Mouse (Mus musculus) adrenal gland, postnatal 14 days (tissue): ENCODE measurements around the gene Gps1. TPM values are rescaled to one million over a fixed set of nuclear protein-coding genes. Genes with fewer than 3 reads are reported as not detected.
"Not testable (repeated sequence)": the region's sequence is repeated elsewhere in the genome, so short reads cannot be mapped to it uniquely, and the experiment has no call there.

Experiments
- DNase-seq: peaks from one replicate; pipeline ENCODE4 v3.0.0; 2021; ENCODE audit warnings: mixed read lengths
- long read RNA-seq, 2 experiments: library from polyadenylated mRNA; stranded (forward); transcript quantifications; one replicate each; pipeline ENCODE4 v2.0.0; 2021
- total RNA-seq: library from RNA; stranded (reverse); gene quantifications from 2 replicates; pipeline ENCODE4 v1.2.3, GENCODE M21; 2021

Gene Gps1
- total RNA-seq = 101 and 107 TPM in 2 replicates
- long read RNA-seq, experiment 1, transcript Gps1-201 (13 exons, 1,925 nt) = minor isoform, 20 of 291 reads
- long read RNA-seq, experiment 1, transcript Gps1-202 (14 exons, 1,827 nt) = major isoform, 161 of 291 reads
- long read RNA-seq, experiment 1, transcript Gps1-207 (14 exons, 2,000 nt) = minor isoform, 54 of 291 reads
- long read RNA-seq, experiment 1, transcript Gps1-208 (14 exons, 1,843 nt) = minor isoform, 15 of 291 reads
- long read RNA-seq, experiment 1, partial matches to known transcripts = 22 of 291 reads
- long read RNA-seq, experiment 1, other reads (novel, unspliced or antisense) = 19 of 291 reads
- long read RNA-seq, experiment 2, transcript Gps1-208 (14 exons, 1,843 nt) = minor isoform, 8 of 205 reads
- long read RNA-seq, experiment 2, transcript Gps1-201 (13 exons, 1,925 nt) = minor isoform, 16 of 205 reads
- long read RNA-seq, experiment 2, transcript Gps1-207 (14 exons, 2,000 nt) = minor isoform, 45 of 205 reads
- long read RNA-seq, experiment 2, transcript Gps1-202 (14 exons, 1,827 nt) = major isoform, 101 of 205 reads
- long read RNA-seq, experiment 2, partial matches to known transcripts = 14 of 205 reads
- long read RNA-seq, experiment 2, other reads (novel, unspliced or antisense) = 21 of 205 reads

- DNase-seq = peak; percentile 91
These were observed at the start of gene Gps1, which contains the start of gene Rfng for GRCm38 (mm10) chr11:120784064-120784791. Gps1 (plus strand) TSS chr11:120784272. Rfng (minus strand) TSS chr11:120784207.

- no peak for DNase-seq
These were observed 47.6 kb upstream of the Gps1 start for GRCm38 (mm10) chr11:120736424-120736823.

- DNase-seq = peak; percentile 61
These were observed 43.1 kb upstream of the Gps1 start for GRCm38 (mm10) chr11:120740981-120741380.

- DNase-seq = no peak
These were observed 39.9 kb upstream of the Gps1 start for GRCm38 (mm10) chr11:120744121-120744701.

- no peak for DNase-seq
These were observed 36.1 kb upstream of the Gps1 start for GRCm38 (mm10) chr11:120747974-120748373.

GRCm38 (mm10) chr11:120749430-120749829, 34.6 kb upstream of the Gps1 start:
- peak; percentile 60 for DNase-seq

GRCm38 (mm10) chr11:120751606-120752005, 32.5 kb upstream of the Gps1 start:
- DNase-seq = no peak

- no peak for DNase-seq
These were observed 23.8 kb upstream of the Gps1 start for GRCm38 (mm10) chr11:120760236-120760635.

- peak; percentile 32 for DNase-seq
These were observed 22.0 kb upstream of the Gps1 start for GRCm38 (mm10) chr11:120761811-120762671.

- DNase-seq = not testable (repeated sequence)
These were observed 21.4 kb upstream of the Gps1 start, which contains the start of gene Hmga1b for GRCm38 (mm10) chr11:120762672-120763041. Hmga1b (plus strand) TSS chr11:120762794.

GRCm38 (mm10) chr11:120763121-120763999, 20.7 kb upstream of the Gps1 start:
- not testable (repeated sequence) for DNase-seq

GRCm38 (mm10) chr11:120767023-120767422, 17.0 kb upstream of the Gps1 start:
- not testable (repeated sequence) for DNase-seq

GRCm38 (mm10) chr11:120768206-120768605, 15.9 kb upstream of the Gps1 start:
- no peak for DNase-seq

- no peak for DNase-seq
These were observed 11.3 kb upstream of the Gps1 start for GRCm38 (mm10) chr11:120772749-120773148.

- DNase-seq = no peak
These were observed 10.4 kb upstream of the Gps1 start for GRCm38 (mm10) chr11:120773463-120774190.

GRCm38 (mm10) chr11:120775774-120776469, 8.2 kb upstream of the Gps1 start:
- peak; percentile 98 for DNase-seq

GRCm38 (mm10) chr11:120777123-120777522, 6.9 kb upstream of the Gps1 start:
- DNase-seq = no peak

- DNase-seq = no peak
These were observed 4.2 kb upstream of the Gps1 start for GRCm38 (mm10) chr11:120779876-120780275.

- DNase-seq = not testable (repeated sequence)
These were observed 2.7 kb upstream of the Gps1 start for GRCm38 (mm10) chr11:120781361-120781760.
